Mouse (Mus musculus): ENCODE results near the gene Prss53.
"Not testable (repeated sequence)": the region's sequence is repeated elsewhere in the genome, so short reads cannot be mapped to it uniquely, and the experiment has no call there.

Gene Prss53

GRCm38 (mm10) chr7:127897542-127897941, 6.8 kb upstream of the Prss53 start:
- no peaks in the 10 kb centered on the region for H3K27me3 ChIP-seq (ENCODE audit: control insufficient read depth, insufficient read depth, low read length, poor library complexity, severe bottlenecking)
- H3K36me3 ChIP-seq (ENCODE audit: control insufficient read depth, insufficient read depth, low read length, poor library complexity, severe bottlenecking), result no peaks in the 10 kb centered on the region
- DNase-seq (ENCODE audit: low read depth, low spot score), result no peak

DNA sequence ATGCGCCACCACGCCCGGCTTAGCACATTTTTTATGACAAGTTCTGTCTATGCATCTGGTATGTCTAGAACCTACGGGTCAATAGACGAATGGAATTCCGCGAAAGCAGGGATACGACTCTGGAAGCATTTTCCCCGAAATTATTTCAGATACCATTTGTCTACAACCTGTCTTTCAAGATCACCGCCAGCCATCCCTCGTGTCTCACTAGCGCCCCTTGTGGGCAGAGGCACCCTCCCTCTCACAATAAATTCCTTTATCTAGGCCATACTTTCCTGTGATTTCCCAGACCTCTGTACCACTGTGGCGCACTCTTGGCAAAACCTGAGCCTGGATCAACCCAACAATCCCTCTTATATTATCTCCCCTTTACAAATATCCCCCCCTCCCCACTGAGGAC, 5.6 kb upstream of the Prss53 start:
- Histone ChIP-seq H3K27me3 (ENCODE audit: control insufficient read depth, insufficient read depth, low read length, poor library complexity, severe bottlenecking) (no peaks in the 10 kb centered on the region), H3K36me3 (ENCODE audit: control insufficient read depth, insufficient read depth, low read length, poor library complexity, severe bottlenecking) (no peaks in the 10 kb centered on the region)
- DNase-seq (ENCODE audit: low read depth, low spot score), result peak; percentile 79

- not testable (repeated sequence) for H3K36me3 ChIP-seq (ENCODE audit: control insufficient read depth, insufficient read depth, low read length, poor library complexity, severe bottlenecking); DNase-seq (ENCODE audit: low read depth, low spot score); H3K27me3 ChIP-seq (ENCODE audit: control insufficient read depth, insufficient read depth, low read length, poor library complexity, severe bottlenecking)
Observed at GRCm38 (mm10) chr7:127895891-127896290, 5.1 kb upstream of the Prss53 start.

DNA sequence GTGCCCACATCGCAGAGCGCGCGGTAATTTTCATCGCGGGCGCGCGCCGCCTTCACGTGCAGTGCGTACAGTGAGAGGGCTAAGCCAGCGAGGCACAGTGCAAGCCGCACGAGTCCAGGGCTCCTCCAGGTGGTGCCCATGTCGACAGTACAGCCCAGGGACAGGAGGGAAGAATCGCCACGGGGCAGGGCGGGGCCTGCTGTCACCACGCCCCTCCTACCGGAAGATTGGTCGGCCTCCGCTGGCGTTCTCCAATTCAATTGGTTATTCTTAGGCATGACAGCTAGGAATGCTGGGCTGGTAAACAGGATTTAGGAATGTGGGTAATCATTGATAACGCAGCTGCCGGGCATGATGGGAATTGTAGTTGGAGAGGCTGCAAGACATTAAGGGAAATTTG, 4.7 kb upstream of the Prss53 start, which contains the start of the genes Gm21974 and Vkorc1:
Gm21974 (minus strand) TSS at position 13 of the 400 bp plus-strand sequence.
Vkorc1 (minus strand) TSS at position 176 of the 400 bp plus-strand sequence.
- Histone ChIP-seq H3K27me3 (ENCODE audit: control insufficient read depth, insufficient read depth, low read length, poor library complexity, severe bottlenecking) (no peaks in the 10 kb centered on the region), H3K36me3 (ENCODE audit: control insufficient read depth, insufficient read depth, low read length, poor library complexity, severe bottlenecking) (no peaks in the 10 kb centered on the region)
- peak; percentile 90 for DNase-seq (ENCODE audit: low read depth, low spot score)

DNA sequence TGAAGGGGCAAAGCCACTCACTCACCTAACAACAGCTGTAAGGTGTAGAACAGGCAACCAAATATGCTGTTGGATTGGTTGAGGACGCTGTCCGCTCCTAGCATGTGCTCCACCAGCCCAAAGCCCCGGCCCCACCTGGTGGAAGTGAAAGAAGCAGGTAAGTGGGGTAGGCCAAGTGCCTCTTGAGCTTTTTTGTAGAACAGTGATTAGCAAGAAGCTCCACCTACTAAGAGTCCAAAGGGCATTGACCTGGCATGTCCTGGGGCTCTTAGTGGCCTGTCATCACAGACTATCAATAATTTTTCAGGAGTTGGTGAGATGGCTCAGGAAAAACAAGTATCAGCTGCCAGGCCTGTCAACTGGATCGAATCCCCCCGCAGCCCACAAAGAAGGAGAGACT, 3.7 kb upstream of the Prss53 start:
- no peak for DNase-seq (ENCODE audit: low read depth, low spot score)

DNA sequence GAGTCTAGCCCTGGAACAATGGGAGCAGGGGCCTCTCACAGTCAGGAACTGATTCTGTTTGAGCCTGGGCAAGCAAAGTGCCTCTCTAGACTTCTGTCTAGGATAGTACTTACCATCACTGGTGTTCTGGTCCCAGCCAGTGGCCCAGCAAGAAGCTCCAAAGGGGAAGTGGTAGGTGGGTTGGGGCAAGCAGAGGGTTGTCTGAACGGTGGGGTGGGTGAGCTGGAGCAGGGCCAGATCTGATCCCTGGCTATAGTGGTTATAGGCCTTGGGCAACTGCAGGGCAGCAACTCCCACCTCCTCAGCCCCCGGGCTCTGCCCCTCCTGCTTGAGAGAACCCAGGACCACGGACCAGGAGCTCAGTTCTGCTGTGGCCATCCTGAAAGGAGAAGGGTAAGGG, 1.9 kb downstream of the Prss53 start:
- peaks cover 3% of the 10 kb centered on the region for H3K36me3 ChIP-seq (ENCODE audit: control insufficient read depth, insufficient read depth, low read length, poor library complexity, severe bottlenecking)
- H3K27me3 ChIP-seq (ENCODE audit: control insufficient read depth, insufficient read depth, low read length, poor library complexity, severe bottlenecking), result no peaks in the 10 kb centered on the region
- DNase-seq (ENCODE audit: low read depth, low spot score), result no peak

More for the DNA sequence above, 3.7 kb upstream of the Prss53 start:
- Histone ChIP-seq H3K27me3 (ENCODE audit: control insufficient read depth, insufficient read depth, low read length, poor library complexity, severe bottlenecking) (no peaks in the 10 kb centered on the region), H3K36me3 (ENCODE audit: control insufficient read depth, insufficient read depth, low read length, poor library complexity, severe bottlenecking) (no peaks in the 10 kb centered on the region; the same call in 1 of the 2 replicates)

DNA sequence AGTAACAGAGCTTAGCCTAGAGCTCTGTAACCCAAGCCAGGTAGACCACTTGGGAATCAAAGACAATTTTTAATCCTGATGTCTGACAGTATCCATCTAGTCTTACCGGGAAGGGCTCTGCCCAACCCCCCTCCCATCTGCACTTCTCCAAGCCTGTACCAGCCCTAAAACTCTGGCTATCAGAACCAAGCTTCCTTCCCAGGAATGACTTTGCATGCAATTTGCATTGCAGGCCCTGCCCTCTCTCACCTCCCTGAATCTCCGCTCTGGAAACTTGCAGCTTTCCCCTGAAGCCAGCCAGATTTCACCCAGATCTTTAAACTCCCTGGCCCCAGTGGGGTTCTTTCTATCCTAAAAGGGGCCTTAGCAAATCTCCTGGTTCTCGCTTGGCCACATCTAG, 3.0 kb downstream of the Prss53 start:
- no peaks in the 10 kb centered on the region for H3K27me3 ChIP-seq (ENCODE audit: control insufficient read depth, insufficient read depth, low read length, poor library complexity, severe bottlenecking)
- DNase-seq (ENCODE audit: low read depth, low spot score), result no peak
- H3K36me3 ChIP-seq (ENCODE audit: control insufficient read depth, insufficient read depth, low read length, poor library complexity, severe bottlenecking), result peaks cover 3% of the 10 kb centered on the region

DNA sequence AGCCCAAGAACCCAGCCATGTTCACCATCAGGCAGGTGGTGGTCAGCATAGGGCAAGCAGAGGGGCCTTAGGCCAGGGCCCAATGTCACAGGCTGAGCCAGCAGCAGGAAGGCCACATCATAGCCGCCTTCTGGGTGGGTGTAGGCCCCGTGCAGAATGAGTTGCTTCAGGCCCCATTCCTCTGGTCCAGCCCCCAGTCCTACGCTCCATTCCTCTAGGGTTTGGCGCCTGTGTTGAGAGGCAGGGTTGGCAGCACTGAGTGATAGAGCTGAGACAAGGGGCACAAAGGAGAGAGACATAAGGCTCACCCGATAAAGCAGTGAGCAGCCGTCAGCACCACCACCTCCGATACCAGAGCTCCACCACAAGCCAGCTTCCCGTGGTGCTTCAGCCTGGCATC, 3.6 kb downstream of the Prss53 start:
- Histone ChIP-seq H3K27me3 (ENCODE audit: control insufficient read depth, insufficient read depth, low read length, poor library complexity, severe bottlenecking) (no peaks in the 10 kb centered on the region), H3K36me3 (ENCODE audit: control insufficient read depth, insufficient read depth, low read length, poor library complexity, severe bottlenecking) (peaks cover 3% of the 10 kb centered on the region)
- DNase-seq (ENCODE audit: low read depth, low spot score), result no peak

- DNase-seq (ENCODE audit: low read depth, low spot score), result no peak
- H3K27me3 ChIP-seq (ENCODE audit: control insufficient read depth, insufficient read depth, low read length, poor library complexity, severe bottlenecking), result no peaks in the 10 kb centered on the region
- H3K36me3 ChIP-seq (ENCODE audit: control insufficient read depth, insufficient read depth, low read length, poor library complexity, severe bottlenecking), result peaks cover 3% of the 10 kb centered on the region
Observed at GRCm38 (mm10) chr7:127886551-127886950, 4.2 kb downstream of the Prss53 start.

DNA sequence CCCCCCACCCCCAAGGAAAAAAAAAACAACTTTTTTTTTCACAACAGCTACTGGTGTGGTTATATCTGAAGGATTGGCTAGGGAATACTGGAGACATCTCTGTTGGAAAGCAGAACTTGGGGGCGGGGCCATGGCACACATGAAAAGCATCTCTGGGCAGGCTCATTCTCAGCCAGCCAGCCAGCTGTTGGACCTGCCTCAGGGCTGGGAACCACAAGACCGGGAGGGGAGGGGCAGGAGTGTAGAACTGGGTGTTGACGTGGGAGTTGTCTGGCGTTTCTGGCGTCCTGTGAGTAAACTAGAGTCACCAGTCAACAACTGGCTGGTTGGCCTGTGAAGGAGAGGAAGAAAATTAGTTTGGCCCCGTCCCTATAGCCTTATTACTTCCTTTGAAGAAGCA, 4.8 kb downstream of the Prss53 start:
- H3K27me3 ChIP-seq (ENCODE audit: control insufficient read depth, insufficient read depth, low read length, poor library complexity, severe bottlenecking), result no peaks in the 10 kb centered on the region
- DNase-seq (ENCODE audit: low read depth, low spot score), result no peak

DNA sequence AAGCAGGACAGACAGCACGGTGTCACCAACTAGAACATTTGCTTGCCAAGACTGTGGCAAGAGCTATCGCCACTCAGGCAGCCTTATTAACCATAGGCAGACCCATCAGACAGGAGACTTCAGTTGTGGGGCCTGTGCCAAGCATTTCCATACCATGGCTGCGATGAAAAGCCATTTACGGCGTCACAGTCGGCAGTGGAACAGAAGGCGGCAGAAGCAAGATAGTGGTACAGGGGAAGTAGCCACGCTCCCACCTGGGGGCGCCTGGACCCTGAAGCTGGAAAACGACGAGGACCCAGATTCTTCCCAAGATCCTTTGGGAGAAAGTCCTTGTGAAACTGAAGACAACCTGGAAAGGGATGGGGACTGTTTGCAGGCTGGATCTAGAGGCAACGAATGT, 10.3 kb downstream of the Prss53 start:
- DNase-seq (ENCODE audit: low read depth, low spot score), result no peak
- H3K27me3 ChIP-seq (ENCODE audit: control insufficient read depth, insufficient read depth, low read length, poor library complexity, severe bottlenecking), result no peaks in the 10 kb centered on the region
- peaks cover 15% of the 10 kb centered on the region for H3K36me3 ChIP-seq (ENCODE audit: control insufficient read depth, insufficient read depth, low read length, poor library complexity, severe bottlenecking)

More for the DNA sequence above, 4.8 kb downstream of the Prss53 start:
- H3K36me3 ChIP-seq (ENCODE audit: control insufficient read depth, insufficient read depth, low read length, poor library complexity, severe bottlenecking), result peaks cover 5% of the 10 kb centered on the region

GRCm38 (mm10) chr7:127879301-127879700, 11.5 kb downstream of the Prss53 start:
- Histone ChIP-seq H3K27me3 (ENCODE audit: control insufficient read depth, insufficient read depth, low read length, poor library complexity, severe bottlenecking) (no peaks in the 10 kb centered on the region), H3K36me3 (ENCODE audit: control insufficient read depth, insufficient read depth, low read length, poor library complexity, severe bottlenecking) (peaks cover 13% of the 10 kb centered on the region)
- no peak for DNase-seq (ENCODE audit: low read depth, low spot score)

GRCm38 (mm10) chr7:127876467-127877348, 14.1 kb downstream of the Prss53 start, which contains the start of gene Zfp668:
Gene Zfp668 (minus strand): TSS chr7:127876828.
- DNase-seq (ENCODE audit: low read depth, low spot score), result peak; percentile 92
- H3K36me3 ChIP-seq (ENCODE audit: control insufficient read depth, insufficient read depth, low read length, poor library complexity, severe bottlenecking), result peaks cover 13% of the 10 kb centered on the region
- no peaks in the 10 kb centered on the region for H3K27me3 ChIP-seq (ENCODE audit: control insufficient read depth, insufficient read depth, low read length, poor library complexity, severe bottlenecking)

DNA sequence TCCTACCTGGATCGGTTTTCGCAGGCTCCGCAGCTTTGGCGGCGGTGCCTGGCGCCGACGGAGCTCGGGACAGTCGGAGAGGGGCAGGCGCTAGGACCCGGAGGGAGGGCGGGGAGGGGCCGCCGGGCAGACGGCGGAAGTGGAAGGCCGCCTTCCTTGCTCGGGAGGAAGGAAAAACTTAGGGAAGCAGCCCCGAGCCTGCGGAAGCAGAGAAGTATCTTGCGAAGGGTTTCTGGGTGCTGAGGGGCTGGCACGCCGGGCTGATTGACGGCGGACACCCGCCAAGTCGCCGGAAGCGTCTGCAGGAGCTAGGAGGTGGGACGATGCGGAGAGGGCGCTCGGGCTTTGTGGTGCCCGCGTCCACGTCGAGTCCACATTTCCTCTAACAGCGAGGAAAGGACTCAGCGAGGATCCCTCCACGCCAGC, 14.7 kb downstream of the Prss53 start, which contains the start of gene Zfp646:
Zfp646 (plus strand) TSS at position 181 of the 426 bp plus-strand sequence.
- Histone ChIP-seq H3K27me3 (ENCODE audit: control insufficient read depth, insufficient read depth, low read length, poor library complexity, severe bottlenecking) (no peaks in the 10 kb centered on the region), H3K36me3 (ENCODE audit: control insufficient read depth, insufficient read depth, low read length, poor library complexity, severe bottlenecking) (peaks cover 11% of the 10 kb centered on the region)
- DNase-seq (ENCODE audit: low read depth, low spot score), result peak; percentile 84

DNA sequence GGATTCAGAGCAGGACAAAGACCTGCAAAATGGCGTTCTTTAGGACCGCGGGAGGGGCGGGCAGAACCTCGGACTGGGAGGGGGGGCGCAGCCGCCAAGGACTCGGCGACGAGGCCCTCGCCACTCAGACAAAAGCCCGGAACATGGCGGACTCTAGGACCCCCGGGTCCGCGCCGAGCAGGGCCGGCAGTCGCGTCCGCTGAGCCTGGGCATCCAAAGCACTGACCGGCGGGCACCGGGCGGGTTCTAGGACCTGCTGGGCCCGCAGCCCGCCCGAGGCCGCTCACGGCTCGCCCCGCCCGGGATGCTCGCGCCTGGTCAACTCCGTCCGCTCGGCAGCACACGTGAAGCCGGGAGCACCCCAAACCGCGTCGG, 15.2 kb downstream of the Prss53 start:
- Histone ChIP-seq H3K27me3 (ENCODE audit: control insufficient read depth, insufficient read depth, low read length, poor library complexity, severe bottlenecking) (no peaks in the 10 kb centered on the region), H3K36me3 (ENCODE audit: control insufficient read depth, insufficient read depth, low read length, poor library complexity, severe bottlenecking) (peaks cover 11% of the 10 kb centered on the region)
- DNase-seq (ENCODE audit: low read depth, low spot score), result peak; percentile 91

Data from splenic B cell, adult 2 months (primary cell).